12 mouse cellular contexts compared by ENCODE assay signal in the genomic region with DNA sequence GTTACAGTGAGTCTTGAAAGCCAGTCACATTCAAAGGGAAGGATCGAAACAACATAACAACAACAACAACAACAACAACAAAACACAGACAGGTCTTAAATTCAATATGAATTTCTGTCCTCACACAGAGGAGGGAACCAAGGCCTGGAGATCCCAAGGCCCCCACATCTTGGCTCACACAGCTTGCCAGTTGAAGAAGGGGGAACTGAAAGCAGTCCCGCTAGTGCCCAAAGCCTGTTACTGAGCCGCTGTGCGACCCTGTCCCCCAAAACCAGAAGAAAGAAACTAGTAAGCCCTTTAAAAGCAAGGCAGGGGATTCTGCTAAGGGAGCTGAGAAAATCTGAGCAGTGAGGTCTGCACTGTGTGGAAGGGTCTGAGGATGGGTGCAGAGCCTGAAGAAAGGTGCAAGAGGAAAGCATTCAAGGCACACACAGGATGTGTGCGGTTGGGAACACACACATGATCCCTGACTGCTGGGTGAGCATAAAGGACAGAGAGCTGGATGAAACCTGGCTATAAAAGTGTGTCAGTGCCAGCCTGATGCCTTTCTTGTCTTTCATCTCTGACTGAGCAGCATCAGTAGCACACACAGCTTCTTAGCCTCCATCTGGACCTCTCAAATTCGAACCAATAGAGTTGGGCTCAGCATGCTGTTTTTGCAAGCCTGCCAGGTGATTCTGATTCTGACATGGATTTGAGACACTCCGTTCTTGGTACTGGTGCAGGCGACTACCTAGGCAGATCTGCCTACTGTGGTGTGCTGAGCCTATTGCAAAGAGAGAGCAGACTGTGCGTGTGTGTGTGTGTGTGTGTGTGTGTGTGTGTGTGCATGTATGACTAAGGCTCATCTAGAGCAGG. TPM values are rescaled to one million over a fixed set of nuclear protein-coding genes. Genes with fewer than 3 reads are reported as not detected.
DNase-seq lines count a peak whose midpoint lies in the region; TF ChIP-seq lines count a peak whose summit lies in the region.
"Had no signal": no experiment of that assay in that cellular context is flagged by ENCODE, and none has a peak within 500 bp of the region (broad histone marks: within the 10 kb centered on the region; RNA-seq: fewer than 3 reads in every experiment).

No protein-coding gene starts in this region.

- intact Hi-C loops in gastrocnemius, postnatal 36 days (cut with DNase I) = no loop called here

- H3K27ac ChIP-seq in thymus, adult 2 months (ENCODE audit: control insufficient read depth, insufficient read depth, low read length) = no peak overlapping the region

- H3K4me1 ChIP-seq in thymus, adult 2 months (replicated peaks; ENCODE audit: control insufficient read depth, insufficient read depth, low read length) = no peaks in the 10 kb centered on the region
- H3K4me1 ChIP-seq: megakaryocyte, embryonic 14.5 days had no signal

- DNase-seq in gastrocnemius, postnatal 25 days = peak; percentile 2
- no peak for DNase-seq in gastrocnemius, postnatal 36 days
- peak; percentile 10 to 40 for DNase-seq in right cerebral cortex, adult 2 months (ENCODE audit: low spot score in 2 of 2)
- DNase-seq in right cerebral cortex, postnatal 25 days = no peak
- peak; percentile 55 for DNase-seq in layer of hippocampus, adult 11-12 months (ENCODE audit: low spot score)
- DNase-seq in B cell, adult 2 months = no peak
- DNase-seq in embryo, embryonic 11 days = no peak
- no peak for DNase-seq in thymus, adult 2 months
- DNase-seq: adrenal gland, postnatal 14 days; heart, postnatal 4 days; kidney, postnatal 36 days had no signal

- no peaks in the 10 kb centered on the region for H3K27me3 ChIP-seq in thymus, adult 2 months (ENCODE audit: control insufficient read depth, insufficient read depth, low read length)
- H3K27me3 ChIP-seq: megakaryocyte, embryonic 14.5 days had no signal

- no peak for TF ChIP-seq CTCF in thymus, adult 2 months (IDR thresholded peaks at IDR 0.05; ENCODE audit: borderline replicate concordance, control insufficient read depth, extremely low read depth, insufficient read depth, low read length, poor library complexity)

- TF ChIP-seq POLR2A in thymus, adult 2 months (IDR thresholded peaks at IDR 0.05; ENCODE audit: control insufficient read depth, extremely low read depth, insufficient read depth, low read length, poor library complexity) = no peak

- 78% methylated on average over 9 of the region's 9 CpGs for WGBS in thymus, adult 2 months

- H3K4me3 ChIP-seq in thymus, adult 2 months (ENCODE audit: control insufficient read depth, insufficient read depth, low read length) = no peak overlapping the region
- H3K4me3 ChIP-seq: megakaryocyte, embryonic 14.5 days had no signal

- no peaks in the 10 kb centered on the region for H3K36me3 ChIP-seq in thymus, adult 2 months (ENCODE audit: control insufficient read depth, insufficient read depth, low read length)

RNA-seq across cellular contexts. Expression of a gene that starts 50.3 kb away (rescaled TPM):
- total RNA-seq in gastrocnemius, postnatal 25 days (2021) = 10 to 100 TPM; 38.5 to 47.4 TPM
- 10 to 100 TPM; 38.0 to 52.1 TPM for total RNA-seq in gastrocnemius, postnatal 36 days (2021)
- 257 and 311 TPM in 2 replicates for polyA plus RNA-seq in thymus, adult 2 months (2012; rRNA removed)

Comparison
In these comparisons a context has a peak if more than half of its experiments do, and no peak if none do; other contexts are left out.
1. DNase-seq: peak in gastrocnemius, postnatal 25 days (single experiment), right cerebral cortex, adult 2 months (2 of 2) and layer of hippocampus, adult 11-12 months (single experiment); none in gastrocnemius, postnatal 36 days (0 of 2), right cerebral cortex, postnatal 25 days (single experiment), B cell, adult 2 months (0 of 2), embryo, embryonic 11 days (single experiment) and thymus, adult 2 months (single experiment).